Mouse (Mus musculus): ENCODE data around the gene Naa25.

Gene Naa25

DNA sequence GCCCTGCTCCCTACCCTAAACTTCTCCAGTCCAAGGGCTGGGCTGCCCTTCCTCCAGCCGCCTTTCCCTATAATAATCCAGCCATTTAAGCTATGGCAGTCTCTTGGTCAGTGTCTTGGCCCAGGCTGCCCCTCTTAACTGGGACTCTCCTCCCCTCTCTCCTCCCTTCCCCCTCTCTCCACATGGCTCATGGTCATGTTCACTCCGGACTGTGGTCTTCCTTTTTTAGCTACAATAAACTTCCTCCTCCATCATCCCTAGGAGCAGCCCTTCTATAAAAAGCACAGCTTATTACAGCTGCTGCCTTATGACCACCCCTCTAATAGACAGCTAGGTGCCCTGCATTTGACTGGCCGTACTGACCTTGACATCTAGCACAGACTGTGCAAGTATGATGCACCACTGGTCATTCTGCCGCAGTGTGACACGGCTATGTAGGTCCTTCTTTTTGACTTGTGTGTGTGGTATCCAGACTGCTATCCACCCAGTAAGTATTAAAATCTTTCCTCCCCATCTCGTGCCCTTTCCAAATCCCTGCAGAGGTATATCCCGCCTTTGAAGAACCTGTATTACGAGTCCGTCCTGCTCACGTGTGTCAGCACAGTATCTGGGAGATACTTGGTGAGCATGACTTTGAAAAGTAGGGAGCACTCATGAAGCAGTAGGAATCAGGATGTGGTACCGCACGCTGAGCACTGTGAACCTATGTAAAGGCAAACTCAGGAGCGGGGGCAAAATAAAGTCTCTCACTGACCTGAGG is 56.2 kb downstream of the Naa25 start:
- no peak for DNase-seq

GRCm38 (mm10) chr5:121454503-121454782 is 56.7 kb downstream of the Naa25 start:
- DNase-seq: no peak

GRCm38 (mm10) chr5:121455510-121456265 is 58.0 kb downstream of the Naa25 start:
- no peak for DNase-seq

- DNase-seq: no peak
These were observed 63.8 kb downstream of the Naa25 start for GRCm38 (mm10) chr5:121461339-121462170.

GRCm38 (mm10) chr5:121462171-121462502 is 64.4 kb downstream of the Naa25 start:
- DNase-seq: no peak

DNA sequence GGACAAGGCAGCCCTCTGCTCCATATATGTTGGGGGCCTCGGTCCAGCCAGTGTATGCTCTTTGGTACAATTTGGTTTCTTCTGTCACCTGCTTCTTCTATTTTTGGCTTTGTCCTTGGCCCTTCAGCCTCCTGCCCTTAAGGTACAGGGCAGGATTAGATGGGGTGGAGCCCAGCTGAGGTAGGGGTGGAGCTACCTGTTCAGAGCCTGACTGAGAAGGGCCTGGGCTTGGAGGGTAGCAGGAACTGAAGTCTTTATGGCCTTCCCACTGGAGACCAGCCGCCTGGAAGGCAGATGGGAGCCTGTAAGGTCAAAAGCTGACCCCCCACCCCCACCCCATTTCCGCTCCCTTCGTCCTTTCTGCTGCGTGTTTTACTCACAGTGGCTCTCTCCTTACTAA is 65.2 kb downstream of the Naa25 start:
- no peak for DNase-seq

- DNase-seq: no peak
These were observed 66.0 kb downstream of the Naa25 start for GRCm38 (mm10) chr5:121463601-121464250.

DNA sequence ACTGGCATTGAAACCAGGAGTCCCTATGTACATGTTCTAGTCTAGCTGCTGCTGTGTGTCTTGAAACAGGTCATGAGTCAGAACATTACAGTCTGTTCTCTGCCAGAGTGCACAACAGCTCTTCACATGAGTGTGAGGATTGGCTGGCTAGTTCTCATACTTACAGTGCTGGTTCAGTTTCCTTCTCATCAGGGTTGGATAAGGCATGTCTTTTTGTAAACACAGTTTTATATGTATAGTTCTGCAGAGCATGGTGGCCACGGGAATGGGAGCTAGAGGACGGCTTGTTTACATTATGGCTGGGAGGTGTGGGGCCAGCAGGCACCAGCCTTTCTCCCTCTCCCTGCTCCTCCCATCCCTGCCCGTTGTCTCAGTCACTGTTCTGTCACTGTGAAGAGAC is 71.8 kb downstream of the Naa25 start:
- DNase-seq: no peak

DNA sequence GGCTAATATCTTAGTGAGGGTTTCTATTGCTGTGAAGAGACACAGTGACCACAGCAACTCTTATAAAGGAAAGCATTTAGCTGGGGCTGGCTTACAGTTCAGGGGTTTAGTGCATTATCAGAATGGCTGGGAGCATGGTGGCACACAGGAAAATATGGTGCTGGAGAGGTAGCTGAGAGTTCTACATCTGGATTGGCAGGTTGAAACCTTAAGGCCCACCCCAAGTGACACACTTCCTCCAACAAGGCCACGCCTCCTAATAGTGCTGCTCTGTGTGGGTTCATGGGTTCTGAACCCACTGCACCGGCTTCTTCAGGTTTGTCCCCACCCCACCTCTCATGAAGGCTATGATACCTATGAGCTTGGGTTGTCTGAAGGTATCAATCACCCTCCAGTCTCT is 74.7 kb downstream of the Naa25 start:
- no peak for DNase-seq

GRCm38 (mm10) chr5:121474610-121475009 is 76.9 kb downstream of the Naa25 start:
- no peak for DNase-seq

DNA sequence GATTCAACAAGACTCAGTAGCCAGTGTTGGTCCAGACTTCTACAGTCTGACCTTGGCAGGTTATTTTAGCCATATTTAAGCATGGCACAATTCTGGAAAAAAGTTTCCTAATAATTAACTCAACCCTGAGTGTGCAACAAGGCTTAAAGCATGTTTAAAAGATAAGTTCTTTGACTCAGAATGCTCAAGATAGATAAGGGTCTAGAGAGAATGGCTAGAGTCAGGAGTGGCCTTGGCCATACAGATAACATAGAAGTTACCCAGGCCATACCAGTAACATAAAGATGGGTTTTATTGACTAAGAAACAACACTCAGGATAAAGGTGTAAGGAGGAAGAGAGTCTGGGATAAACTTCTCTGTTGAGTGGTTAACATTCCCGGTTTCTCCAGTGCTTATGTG is 78.3 kb downstream of the Naa25 start:
- DNase-seq: no peak

DNA sequence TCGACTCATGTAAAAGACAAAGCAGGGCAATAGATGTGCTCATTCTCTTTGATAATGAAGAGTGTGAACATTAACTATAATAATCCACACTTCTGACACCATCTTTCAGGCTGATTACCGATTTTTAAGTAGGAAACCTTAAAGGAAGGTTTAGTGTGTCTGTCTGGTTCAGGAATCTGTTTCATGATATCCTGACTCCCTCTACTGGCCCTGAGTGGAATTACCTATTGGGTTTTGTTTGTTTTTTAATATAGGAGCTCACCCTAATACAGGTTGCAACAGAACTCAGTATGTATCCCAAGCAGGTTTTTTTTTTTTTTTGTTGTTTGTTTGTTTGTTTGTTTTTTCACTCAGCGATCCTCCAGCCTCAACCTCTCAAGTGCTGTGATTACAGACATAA is 79.9 kb downstream of the Naa25 start:
- no peak for DNase-seq

- DNase-seq: no peak
These were observed 87.1 kb downstream of the Naa25 start for GRCm38 (mm10) chr5:121484801-121485200.

DNA sequence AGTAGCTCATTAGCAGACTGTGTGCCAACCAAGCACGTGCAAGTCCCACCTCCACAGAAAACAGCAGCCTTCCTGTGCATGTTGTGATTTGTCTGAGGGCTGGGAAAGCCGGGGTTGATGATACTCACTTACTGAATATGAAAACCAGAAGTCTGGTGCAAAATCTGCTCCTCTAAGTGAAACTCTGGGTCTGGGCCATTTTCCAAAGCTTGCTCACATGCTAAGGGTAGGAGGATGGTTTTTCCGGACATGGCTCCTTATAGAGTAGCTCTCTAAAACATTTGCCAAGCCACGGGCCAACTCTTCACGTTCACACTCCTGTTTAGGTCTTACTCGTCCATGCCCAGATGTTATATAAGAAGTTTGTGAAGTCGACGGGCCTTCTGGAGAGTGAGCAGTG is 95.6 kb downstream of the Naa25 start:
- peak; percentile 74 for DNase-seq

Measured in right cerebral cortex, postnatal 25 days (tissue).